Mouse (Mus musculus) fat pad, adult 2 months (tissue): ENCODE measurements around the gene Rnf222.
"Not testable (repeated sequence)": the region's sequence is repeated elsewhere in the genome, so short reads cannot be mapped to it uniquely, and the experiment has no call there.

Source experiments
- DNase-seq: peaks from one replicate; pipeline ENCODE4 v3.0.0-alpha.2; 2011; ENCODE audit warnings: low read depth, low spot score; ENCODE audit errors: extremely low read depth

Rnf222 gene

GRCm38 (mm10) chr11:68907251-68907650 is 18.9 kb downstream of the Rnf222 start:
- no peak for DNase-seq

GRCm38 (mm10) chr11:68908846-68909503 is 20.6 kb downstream of the Rnf222 start:
- no peak for DNase-seq

- no peak for DNase-seq
These were observed 23.3 kb downstream of the Rnf222 start for GRCm38 (mm10) chr11:68911531-68912177.

GRCm38 (mm10) chr11:68914566-68914965 is 26.2 kb downstream of the Rnf222 start:
- no peak for DNase-seq

GRCm38 (mm10) chr11:68923191-68923590 is 34.8 kb downstream of the Rnf222 start:
- DNase-seq: no peak

- DNase-seq: no peak
These were observed 36.4 kb downstream of the Rnf222 start for GRCm38 (mm10) chr11:68924749-68925148.

GRCm38 (mm10) chr11:68926981-68927380 is 38.6 kb downstream of the Rnf222 start, which contains the start of gene Odf4:
Gene Odf4 (minus strand): TSS chr11:68927081.
- DNase-seq: no peak

GRCm38 (mm10) chr11:68929947-68930346 is 41.6 kb downstream of the Rnf222 start:
- DNase-seq: no peak

GRCm38 (mm10) chr11:68933885-68934507 is 45.6 kb downstream of the Rnf222 start:
- DNase-seq: no peak

GRCm38 (mm10) chr11:68936951-68937350 is 48.6 kb downstream of the Rnf222 start:
- not testable (repeated sequence) for DNase-seq

GRCm38 (mm10) chr11:68939451-68940304 is 51.3 kb downstream of the Rnf222 start:
- peak; percentile 51 for DNase-seq

GRCm38 (mm10) chr11:68940516-68940915 is 52.2 kb downstream of the Rnf222 start:
- no peak for DNase-seq

- DNase-seq: no peak
These were observed 54.4 kb downstream of the Rnf222 start for GRCm38 (mm10) chr11:68942731-68943130.

- no peak for DNase-seq
These were observed 56.9 kb downstream of the Rnf222 start for GRCm38 (mm10) chr11:68945245-68945644.
